Mouse (Mus musculus): ENCODE measurements at regions not wholly inside any gene's neighbourhood (a gene's known extent, or its start where the extent isn't known, plus 50 kb on each side); places are given as distances from the start of the nearest gene placed in this dataset.

GRCm38 (mm10) chr3:141012976-141013375, 199.2 kb downstream of the Pdha2 start:
- no peak for TF ChIP-seq CTCF (IDR thresholded peaks at IDR 0.05; ENCODE audit: borderline replicate concordance, extremely low read depth, insufficient read depth, insufficient read length)
- TF ChIP-seq POLR2A (IDR thresholded peaks at IDR 0.05; ENCODE audit: borderline replicate concordance, extremely low read depth, insufficient read depth, insufficient read length, poor library complexity, severe bottlenecking): no peak
